Mouse (Mus musculus) embryonic fibroblast, embryonic 13.5 days (primary cell): ENCODE data around the gene Frmd8.

Experiments
- CTCF ChIP-seq: IDR thresholded peaks from 2 replicates; pipeline ENCODE4 v1.5.1; 2011; ENCODE audit warnings: mild to moderate bottlenecking, control low read depth, low read length, moderate library complexity, borderline replicate concordance; ENCODE audit not compliant: insufficient read depth
- POLR2A ChIP-seq: IDR thresholded peaks from 2 replicates; pipeline ENCODE4 v1.6.1; 2011; ENCODE audit warnings: low read depth, mild to moderate bottlenecking, control low read depth, low read length, moderate library complexity

DNA sequence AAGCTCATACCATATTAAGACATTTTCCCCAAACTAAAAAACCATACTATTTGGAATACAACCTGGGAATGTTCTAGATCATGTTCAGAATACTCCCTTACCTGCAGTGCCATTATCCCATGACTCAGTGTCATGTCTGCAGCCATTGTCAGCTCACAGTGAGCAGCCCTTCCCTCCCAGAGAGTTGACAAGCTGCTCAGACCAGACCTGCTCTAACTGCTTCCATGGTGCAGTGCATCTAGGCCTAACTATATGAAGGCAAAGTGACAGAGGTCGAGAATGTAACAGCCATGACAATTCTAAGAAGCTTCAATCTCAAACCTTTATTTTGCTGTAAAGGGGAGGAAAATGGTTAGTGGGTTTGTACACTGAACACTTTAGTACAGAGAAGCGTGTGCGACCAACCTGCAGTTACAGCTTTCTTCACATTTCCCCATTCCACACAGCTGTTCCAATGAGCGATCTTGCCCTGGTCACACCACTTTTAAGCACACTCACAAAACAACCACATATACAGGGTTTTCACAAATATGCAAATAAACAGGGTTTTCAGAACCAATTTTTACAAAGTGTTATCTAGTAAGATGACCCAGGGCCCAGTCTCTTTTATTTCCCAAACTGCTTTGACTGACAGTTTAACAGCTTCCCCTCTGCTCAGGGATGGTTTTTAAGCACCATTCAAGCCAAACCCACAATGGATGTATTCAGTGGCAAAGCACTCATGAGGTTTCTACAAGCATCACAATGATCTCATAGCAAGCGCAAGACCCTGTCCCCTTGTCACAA lies 32.9 kb downstream of the Frmd8 start:
- TF ChIP-seq POLR2A (peak; percentile 95), CTCF (no peak)
